Mouse (Mus musculus): Measurements from ENCODE around the gene Tnfsf13. TPM values are rescaled to one million over a fixed set of nuclear protein-coding genes. Genes with fewer than 3 reads are reported as not detected.

The Tnfsf13 gene
- total and polyA plus RNA-seq, 3 experiments = 0.13 to 0.19 TPM; not detected in 1

DNA sequence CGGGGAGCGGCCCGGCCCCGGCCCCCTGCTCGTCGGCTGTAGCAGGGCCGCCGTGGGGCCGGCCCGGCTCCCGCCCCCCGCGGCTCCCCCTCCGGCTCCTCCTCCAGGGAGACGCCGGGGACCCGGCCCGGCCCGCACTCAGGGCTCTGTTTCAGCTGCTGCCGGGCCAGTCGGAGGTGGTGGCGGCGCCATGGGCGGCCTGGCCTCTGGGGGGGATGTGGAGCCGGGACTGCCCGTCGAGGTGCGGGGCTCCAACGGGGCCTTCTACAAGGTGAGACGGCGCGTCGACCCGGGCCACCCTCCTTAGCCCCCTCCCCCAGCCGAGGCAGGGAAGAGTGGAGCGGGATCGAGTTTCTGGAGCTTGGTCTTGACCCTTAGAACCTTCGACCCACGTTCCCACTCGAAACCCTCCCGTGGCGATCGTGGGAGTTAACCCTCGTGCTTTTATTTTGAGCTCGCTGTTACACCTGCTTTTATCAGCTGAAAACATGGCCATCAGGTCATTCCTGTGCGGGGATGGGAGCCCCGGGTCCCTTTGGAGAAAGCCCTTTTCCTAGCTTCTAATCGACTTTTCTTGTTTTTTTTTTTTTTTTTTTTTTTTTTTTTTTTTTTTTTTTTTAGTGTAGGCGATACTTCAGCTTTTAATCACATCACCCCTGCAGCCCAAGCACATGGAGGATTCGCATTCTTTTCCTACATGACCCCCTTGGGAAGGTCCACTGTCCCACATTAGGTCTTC is 52.3 kb downstream of the Tnfsf13 start (continued):
- TF ChIP-seq GABPA (IDR thresholded peaks at IDR 0.05; ENCODE audit: low read depth, low read length) = no peak
- peak; percentile 70; the same call in 1 of the 2 replicates for TF ChIP-seq MAZ (IDR thresholded peaks at IDR 0.05; ENCODE audit: low read depth, low read length)
- no peak for TF ChIP-seq ETS1 (IDR thresholded peaks at IDR 0.05; ENCODE audit: low read depth, low read length)
- TF ChIP-seq ZC3H11A (IDR thresholded peaks at IDR 0.05; ENCODE audit: low read depth, low read length) = no peak
- no peak for TF ChIP-seq CTCF (IDR thresholded peaks at IDR 0.05 in 2 of 3, conservative IDR thresholded peaks at IDR 0.05 in 1 of 3; ENCODE audit: control insufficient read depth in 1 of 3, insufficient read depth in 1 of 3, low read depth in 2 of 3, low read length in 3 of 3, poor library complexity in 1 of 3, severe bottlenecking in 1 of 3)
- no peak for TF ChIP-seq E2F4 (IDR thresholded peaks at IDR 0.05; ENCODE audit: borderline replicate concordance, low read depth, low read length)
- no peak for TF ChIP-seq KAT2A (conservative IDR thresholded peaks at IDR 0.05; ENCODE audit: low read depth, low read length)
- 0 out of 4 replicates have a peak, but pooled peaks of 1 of the 2 experiments have one; percentile 17 for TF ChIP-seq EP300 (IDR thresholded peaks at IDR 0.05; ENCODE audit: low read depth in 1 of 2, low read length in 2 of 2)
- peak; percentile 68 for TF ChIP-seq MAX (IDR thresholded peaks at IDR 0.05; ENCODE audit: low read length)
- no peak; a peak in 1 of 4 replicates for TF ChIP-seq POLR2A (IDR thresholded peaks at IDR 0.05; ENCODE audit: control insufficient read depth in 1 of 2, insufficient read depth in 1 of 2, low read depth in 1 of 2, low read length in 2 of 2, poor library complexity in 1 of 2)
- TF ChIP-seq HCFC1 (IDR thresholded peaks at IDR 0.05; ENCODE audit: low read depth, low read length) = no peak
- no peak for TF ChIP-seq NRF1 (IDR thresholded peaks at IDR 0.05; ENCODE audit: insufficient read depth, low read depth, low read length, poor library complexity, severe bottlenecking)
- TF ChIP-seq CHD1 (IDR thresholded peaks at IDR 0.05; ENCODE audit: low read depth, low read length) = peak; percentile 89; the same call in 1 of the 2 replicates
- no peak; the same call in 1 of the 2 replicates for TF ChIP-seq ZMIZ1 (IDR thresholded peaks at IDR 0.05; ENCODE audit: low read depth, low read length)
- no peak for TF ChIP-seq SMC3 (IDR thresholded peaks at IDR 0.05; ENCODE audit: low read depth, low read length)
- no peak for TF ChIP-seq GATA1 (IDR thresholded peaks at IDR 0.05; ENCODE audit: low read depth, low read length)
- TF ChIP-seq ZNF384 (IDR thresholded peaks at IDR 0.05; ENCODE audit: low read depth, low read length) = peak; percentile 75
- no peak for TF ChIP-seq RCOR1 (IDR thresholded peaks at IDR 0.05; ENCODE audit: low read depth, low read length)
- TF ChIP-seq ELF1 (IDR thresholded peaks at IDR 0.05; ENCODE audit: low read depth, low read length) = no peak
- TF ChIP-seq RAD21 (IDR thresholded peaks at IDR 0.05; ENCODE audit: low read depth, low read length) = no peak
- TF ChIP-seq SIN3A (IDR thresholded peaks at IDR 0.05; ENCODE audit: low read length) = no peak; the same call in none of the 2 replicates
- no peak for TF ChIP-seq MYB (IDR thresholded peaks at IDR 0.05; ENCODE audit: low read depth, low read length)

Other genes with a start within 250 kb of the Tnfsf13 start
Only the 30 nearest of the 35 such genes appear.
- gene Dnah2, start 136.7 kb downstream of the Tnfsf13 start, total RNA-seq (2012; rRNA removed) = under 0.01 and 0.04 TPM in 2 replicates
- under 1 TPM in 1 of 2 experiments, not detected in 1; 0.07 TPM for gene Dnah2, start 136.7 kb downstream of the Tnfsf13 start, polyA plus RNA-seq (2012; ENCODE audit: insufficient read depth in 1 of 2, insufficient read length in 2 of 2, low read depth in 1 of 2, low replicate concordance in 2 of 2, missing spikeins in 1 of 2)
- 0.20 and 0.23 TPM in 2 replicates for gene Efnb3, start 125.6 kb downstream of the Tnfsf13 start, total RNA-seq (2012; rRNA removed)
- under 1 TPM in 1 of 2 experiments, not detected in 1; 0.72 TPM for gene Efnb3, start 125.6 kb downstream of the Tnfsf13 start, polyA plus RNA-seq (2012; ENCODE audit: insufficient read depth in 1 of 2, insufficient read length in 2 of 2, low read depth in 1 of 2, low replicate concordance in 2 of 2, missing spikeins in 1 of 2)
- 18.5 and 18.9 TPM in 2 replicates for gene Wrap53, start 105.5 kb downstream of the Tnfsf13 start, total RNA-seq (2012; rRNA removed)
- 10 to 100 TPM in 1 of 2 experiments, not detected in 1; 24.5 TPM for gene Wrap53, start 105.5 kb downstream of the Tnfsf13 start, polyA plus RNA-seq (2012; ENCODE audit: insufficient read depth in 1 of 2, insufficient read length in 2 of 2, low read depth in 1 of 2, low replicate concordance in 2 of 2, missing spikeins in 1 of 2)
- gene Trp53, start 105.4 kb downstream of the Tnfsf13 start, total RNA-seq (2012; rRNA removed) = 74.1 and 76.4 TPM in 2 replicates
- gene Trp53, start 105.4 kb downstream of the Tnfsf13 start, polyA plus RNA-seq (2012; ENCODE audit: insufficient read depth in 1 of 2, insufficient read length in 2 of 2, low read depth in 1 of 2, low replicate concordance in 2 of 2, missing spikeins in 1 of 2) = 100 to 1,000 TPM in 1 of 2 experiments, not detected in 1; 212 TPM
- gene Atp1b2, start 79.8 kb downstream of the Tnfsf13 start, total RNA-seq (2012; rRNA removed) = 13.4 and 15.1 TPM in 2 replicates
- gene Atp1b2, start 79.8 kb downstream of the Tnfsf13 start, polyA plus RNA-seq (2012; ENCODE audit: insufficient read depth in 1 of 2, insufficient read length in 2 of 2, low read depth in 1 of 2, low replicate concordance in 2 of 2, missing spikeins in 1 of 2) = 100 to 1,000 TPM in 1 of 2 experiments, not detected in 1; 136 TPM
- not detected in 2 replicates for gene Shbg, start 67.9 kb downstream of the Tnfsf13 start, total RNA-seq (2012; rRNA removed)
- gene Shbg, start 67.9 kb downstream of the Tnfsf13 start, polyA plus RNA-seq (2012; ENCODE audit: insufficient read depth in 1 of 2, insufficient read length in 2 of 2, low read depth in 1 of 2, low replicate concordance in 2 of 2, missing spikeins in 1 of 2) = not detected
- gene Sat2, start 63.8 kb downstream of the Tnfsf13 start, total RNA-seq (2012; rRNA removed) = not detected in 2 replicates
- not detected for gene Sat2, start 63.8 kb downstream of the Tnfsf13 start, polyA plus RNA-seq (2012; ENCODE audit: insufficient read depth in 1 of 2, insufficient read length in 2 of 2, low read depth in 1 of 2, low replicate concordance in 2 of 2, missing spikeins in 1 of 2)
- 90.2 and 95.1 TPM in 2 replicates for gene Fxr2, start 52.8 kb downstream of the Tnfsf13 start, total RNA-seq (2012; rRNA removed)
- gene Fxr2, start 52.8 kb downstream of the Tnfsf13 start, polyA plus RNA-seq (2012; ENCODE audit: insufficient read depth in 1 of 2, insufficient read length in 2 of 2, low read depth in 1 of 2, low replicate concordance in 2 of 2, missing spikeins in 1 of 2) = 10 to 100 TPM in 1 of 2 experiments, not detected in 1; 97.6 TPM
- not detected in 2 replicates for gene Sox15, start 30.5 kb downstream of the Tnfsf13 start, total RNA-seq (2012; rRNA removed)
- under 1 TPM in 1 of 2 experiments, not detected in 1; 0.11 TPM for gene Sox15, start 30.5 kb downstream of the Tnfsf13 start, polyA plus RNA-seq (2012; ENCODE audit: insufficient read depth in 1 of 2, insufficient read length in 2 of 2, low read depth in 1 of 2, low replicate concordance in 2 of 2, missing spikeins in 1 of 2)
- 60.9 and 62.1 TPM in 2 replicates for gene Mpdu1, start 23.1 kb downstream of the Tnfsf13 start, total RNA-seq (2012; rRNA removed)
- 100 to 1,000 TPM; 101 to 259 TPM for gene Mpdu1, start 23.1 kb downstream of the Tnfsf13 start, polyA plus RNA-seq (2012; ENCODE audit: insufficient read depth in 1 of 2, insufficient read length in 2 of 2, low read depth in 1 of 2, low replicate concordance in 2 of 2, missing spikeins in 1 of 2)
- gene Cd68, start 19.6 kb downstream of the Tnfsf13 start, total RNA-seq (2012; rRNA removed) = 4.1 and 5.3 TPM in 2 replicates
- 10 to 100 TPM in 1 of 2 experiments, not detected in 1; 19.8 TPM for gene Cd68, start 19.6 kb downstream of the Tnfsf13 start, polyA plus RNA-seq (2012; ENCODE audit: insufficient read depth in 1 of 2, insufficient read length in 2 of 2, low read depth in 1 of 2, low replicate concordance in 2 of 2, missing spikeins in 1 of 2)
- 1,645 and 1,689 TPM in 2 replicates for gene Eif4a1, start 13.4 kb downstream of the Tnfsf13 start, total RNA-seq (2012; rRNA removed)
- 100 to 1,000 TPM; 114 to 634 TPM for gene Eif4a1, start 13.4 kb downstream of the Tnfsf13 start, polyA plus RNA-seq (2012; ENCODE audit: insufficient read depth in 1 of 2, insufficient read length in 2 of 2, low read depth in 1 of 2, low replicate concordance in 2 of 2, missing spikeins in 1 of 2)
- gene Senp3, start 3.7 kb downstream of the Tnfsf13 start, total RNA-seq (2012; rRNA removed) = 121 and 147 TPM in 2 replicates
- 100 to 1,000 TPM; 171 to 890 TPM for gene Senp3, start 3.7 kb downstream of the Tnfsf13 start, polyA plus RNA-seq (2012; ENCODE audit: insufficient read depth in 1 of 2, insufficient read length in 2 of 2, low read depth in 1 of 2, low replicate concordance in 2 of 2, missing spikeins in 1 of 2)
- not detected in 2 replicates for gene Tnfsf12, start 10.1 kb upstream of the Tnfsf13 start, total RNA-seq (2012; rRNA removed)
- under 1 TPM in 1 of 2 experiments, not detected in 1; 0.10 TPM for gene Tnfsf12, start 10.1 kb upstream of the Tnfsf13 start, polyA plus RNA-seq (2012; ENCODE audit: insufficient read depth in 1 of 2, insufficient read length in 2 of 2, low read depth in 1 of 2, low replicate concordance in 2 of 2, missing spikeins in 1 of 2)
- not detected in 2 replicates for gene Tnfsfm13, start 10.3 kb upstream of the Tnfsf13 start, total RNA-seq (2012; rRNA removed)
- gene Tnfsfm13, start 10.3 kb upstream of the Tnfsf13 start, polyA plus RNA-seq (2012; ENCODE audit: insufficient read depth in 1 of 2, insufficient read length in 2 of 2, low read depth in 1 of 2, low replicate concordance in 2 of 2, missing spikeins in 1 of 2) = not detected
- gene Polr2a, start 72.9 kb upstream of the Tnfsf13 start, total RNA-seq (2012; rRNA removed) = 16.6 and 22.2 TPM in 2 replicates
- gene Polr2a, start 72.9 kb upstream of the Tnfsf13 start, polyA plus RNA-seq (2012; ENCODE audit: insufficient read depth in 1 of 2, insufficient read length in 2 of 2, low read depth in 1 of 2, low replicate concordance in 2 of 2, missing spikeins in 1 of 2) = 100 to 1,000 TPM in 1 of 2 experiments, 10 to 100 TPM in 1; 73.9 to 193 TPM
- 0.08 TPM in 1 of 2 replicates, not detected in the other for gene Slc35g3, start 76.2 kb upstream of the Tnfsf13 start, total RNA-seq (2012; rRNA removed)
- under 1 TPM in 1 of 2 experiments, not detected in 1; 0.22 TPM for gene Slc35g3, start 76.2 kb upstream of the Tnfsf13 start, polyA plus RNA-seq (2012; ENCODE audit: insufficient read depth in 1 of 2, insufficient read length in 2 of 2, low read depth in 1 of 2, low replicate concordance in 2 of 2, missing spikeins in 1 of 2)
- gene Zbtb4, start 80.1 kb upstream of the Tnfsf13 start, total RNA-seq (2012; rRNA removed) = 1.4 and 2.4 TPM in 2 replicates
- gene Zbtb4, start 80.1 kb upstream of the Tnfsf13 start, polyA plus RNA-seq (2012; ENCODE audit: insufficient read depth in 1 of 2, insufficient read length in 2 of 2, low read depth in 1 of 2, low replicate concordance in 2 of 2, missing spikeins in 1 of 2) = 1 to 10 TPM in 1 of 2 experiments, not detected in 1; 2.7 TPM
- 0.31 and 0.33 TPM in 2 replicates for gene Chrnb1, start 110.2 kb upstream of the Tnfsf13 start, total RNA-seq (2012; rRNA removed)
- 1 to 10 TPM in 1 of 2 experiments, not detected in 1; 1.6 TPM for gene Chrnb1, start 110.2 kb upstream of the Tnfsf13 start, polyA plus RNA-seq (2012; ENCODE audit: insufficient read depth in 1 of 2, insufficient read length in 2 of 2, low read depth in 1 of 2, low replicate concordance in 2 of 2, missing spikeins in 1 of 2)
- gene Fgf11, start 116.1 kb upstream of the Tnfsf13 start, total RNA-seq (2012; rRNA removed) = 4.8 and 5.1 TPM in 2 replicates
- 10 to 100 TPM in 1 of 2 experiments, not detected in 1; 26.8 TPM for gene Fgf11, start 116.1 kb upstream of the Tnfsf13 start, polyA plus RNA-seq (2012; ENCODE audit: insufficient read depth in 1 of 2, insufficient read length in 2 of 2, low read depth in 1 of 2, low replicate concordance in 2 of 2, missing spikeins in 1 of 2)
- gene Tmem102, start 119.8 kb upstream of the Tnfsf13 start, total RNA-seq (2012; rRNA removed) = 0.29 and 0.31 TPM in 2 replicates
- gene Tmem102, start 119.8 kb upstream of the Tnfsf13 start, polyA plus RNA-seq (2012; ENCODE audit: insufficient read depth in 1 of 2, insufficient read length in 2 of 2, low read depth in 1 of 2, low replicate concordance in 2 of 2, missing spikeins in 1 of 2) = 1 to 10 TPM in 1 of 2 experiments, not detected in 1; 2.4 TPM
- 0.04 TPM in 1 of 2 replicates, not detected in the other for gene Gm39566, start 129.5 kb upstream of the Tnfsf13 start, total RNA-seq (2012; rRNA removed)
- not detected for gene Gm39566, start 129.5 kb upstream of the Tnfsf13 start, polyA plus RNA-seq (2012; ENCODE audit: insufficient read depth in 1 of 2, insufficient read length in 2 of 2, low read depth in 1 of 2, low replicate concordance in 2 of 2, missing spikeins in 1 of 2)
- gene Spem2, start 132.7 kb upstream of the Tnfsf13 start, total RNA-seq (2012; rRNA removed) = not detected in 2 replicates
- not detected for gene Spem2, start 132.7 kb upstream of the Tnfsf13 start, polyA plus RNA-seq (2012; ENCODE audit: insufficient read depth in 1 of 2, insufficient read length in 2 of 2, low read depth in 1 of 2, low replicate concordance in 2 of 2, missing spikeins in 1 of 2)
- gene Spem1, start 136.4 kb upstream of the Tnfsf13 start, total RNA-seq (2012; rRNA removed) = 0.19 TPM in 1 of 2 replicates, not detected in the other
- gene Spem1, start 136.4 kb upstream of the Tnfsf13 start, polyA plus RNA-seq (2012; ENCODE audit: insufficient read depth in 1 of 2, insufficient read length in 2 of 2, low read depth in 1 of 2, low replicate concordance in 2 of 2, missing spikeins in 1 of 2) = under 1 TPM in 1 of 2 experiments, not detected in 1; 0.15 TPM
- 20.3 and 20.9 TPM in 2 replicates for gene Nlgn2, start 152.0 kb upstream of the Tnfsf13 start, total RNA-seq (2012; rRNA removed)
- 10 to 100 TPM; 29.8 to 43.3 TPM for gene Nlgn2, start 152.0 kb upstream of the Tnfsf13 start, polyA plus RNA-seq (2012; ENCODE audit: insufficient read depth in 1 of 2, insufficient read length in 2 of 2, low read depth in 1 of 2, low replicate concordance in 2 of 2, missing spikeins in 1 of 2)
- gene Tmem256, start 152.7 kb upstream of the Tnfsf13 start, total RNA-seq (2012; rRNA removed) = 176 and 190 TPM in 2 replicates
- gene Tmem256, start 152.7 kb upstream of the Tnfsf13 start, polyA plus RNA-seq (2012; ENCODE audit: insufficient read depth in 1 of 2, insufficient read length in 2 of 2, low read depth in 1 of 2, low replicate concordance in 2 of 2, missing spikeins in 1 of 2) = 100 to 1,000 TPM in 1 of 2 experiments, not detected in 1; 181 TPM
- gene Plscr3, start 160.6 kb upstream of the Tnfsf13 start, total RNA-seq (2012; rRNA removed) = 3.8 and 4.6 TPM in 2 replicates
- gene Plscr3, start 160.6 kb upstream of the Tnfsf13 start, polyA plus RNA-seq (2012; ENCODE audit: insufficient read depth in 1 of 2, insufficient read length in 2 of 2, low read depth in 1 of 2, low replicate concordance in 2 of 2, missing spikeins in 1 of 2) = 10 to 100 TPM in 1 of 2 experiments, not detected in 1; 26.0 TPM
- 0.13 and 0.35 TPM in 2 replicates for gene Tnk1, start 172.9 kb upstream of the Tnfsf13 start, total RNA-seq (2012; rRNA removed)
- under 1 TPM in 1 of 2 experiments, not detected in 1; 0.25 TPM for gene Tnk1, start 172.9 kb upstream of the Tnfsf13 start, polyA plus RNA-seq (2012; ENCODE audit: insufficient read depth in 1 of 2, insufficient read length in 2 of 2, low read depth in 1 of 2, low replicate concordance in 2 of 2, missing spikeins in 1 of 2)
- gene Tmem95, start 192.2 kb upstream of the Tnfsf13 start, total RNA-seq (2012; rRNA removed) = not detected in 2 replicates
- not detected for gene Tmem95, start 192.2 kb upstream of the Tnfsf13 start, polyA plus RNA-seq (2012; ENCODE audit: insufficient read depth in 1 of 2, insufficient read length in 2 of 2, low read depth in 1 of 2, low replicate concordance in 2 of 2, missing spikeins in 1 of 2)
- 0.19 and 0.26 TPM in 2 replicates for gene Kctd11, start 195.6 kb upstream of the Tnfsf13 start, total RNA-seq (2012; rRNA removed)
- under 1 TPM in 1 of 2 experiments, not detected in 1; 0.49 TPM for gene Kctd11, start 195.6 kb upstream of the Tnfsf13 start, polyA plus RNA-seq (2012; ENCODE audit: insufficient read depth in 1 of 2, insufficient read length in 2 of 2, low read depth in 1 of 2, low replicate concordance in 2 of 2, missing spikeins in 1 of 2)

Measured in MEL (cell line).